ENCODE assay signal across 11 mouse cellular contexts in the genomic region with DNA sequence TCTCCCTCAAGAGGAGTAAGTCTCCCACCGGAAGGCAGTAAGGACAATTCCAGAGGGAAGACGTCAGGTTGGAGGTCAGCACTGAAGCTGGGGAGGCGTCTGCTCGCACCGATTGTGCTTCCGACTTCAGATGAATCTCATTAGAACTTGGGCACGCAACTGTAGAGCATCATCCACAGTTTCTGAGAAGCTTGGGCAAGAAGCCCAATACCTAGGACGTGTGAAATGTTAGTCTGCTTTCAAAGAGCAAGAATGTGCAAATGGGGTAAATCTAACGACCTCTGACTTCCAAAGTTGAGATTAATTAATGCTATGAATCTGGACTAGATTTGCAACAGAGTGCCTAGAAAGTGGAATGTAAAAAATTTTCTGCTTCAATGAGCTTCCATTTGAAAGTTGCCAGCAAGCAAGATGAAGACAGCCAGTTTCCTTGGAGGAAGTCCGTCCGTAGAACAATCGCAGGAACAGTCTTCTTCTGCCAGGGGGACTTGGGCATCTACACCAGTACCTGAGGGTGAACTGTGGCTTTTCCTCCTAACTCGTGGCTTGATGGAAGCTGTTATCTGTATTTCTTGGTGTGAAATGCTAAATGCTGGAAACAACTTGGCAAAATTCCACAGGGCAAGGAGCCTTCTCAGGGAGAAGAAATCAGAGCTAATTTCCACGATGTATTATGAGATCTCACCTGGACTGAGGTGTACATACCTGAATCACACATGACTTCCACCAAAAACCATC. TPM values are rescaled to one million over a fixed set of nuclear protein-coding genes. Genes with fewer than 3 reads are reported as not detected.
DNase-seq lines count a peak whose midpoint lies in the region; ATAC-seq lines count a peak whose summit lies in the region.
"Had no signal": no experiment of that assay in that cellular context is flagged by ENCODE, and none has a peak within 500 bp of the region (broad histone marks: within the 10 kb centered on the region; RNA-seq: fewer than 3 reads in every experiment).

No protein-coding gene starts in this region.

- H3K27ac ChIP-seq in lung, embryonic 16.5 days (ENCODE audit: low read length), result no peak overlapping the region
- 0 out of 2 replicates have a peak overlapping the region, but pooled peaks have one; percentile 56 for H3K27ac ChIP-seq in intestine, embryonic 15.5 days
- H3K27ac ChIP-seq: macrophage had no signal

- WGBS in lung, embryonic 16.5 days, result 31% methylated on average over 14 of the region's 14 CpGs
- WGBS in intestine, embryonic 15.5 days, result 54% methylated on average over 14 of the region's 14 CpGs

- no peaks in the 10 kb centered on the region for H3K36me3 ChIP-seq in lung, embryonic 16.5 days (ENCODE audit: control insufficient read depth, insufficient read depth, low read length)
- H3K36me3 ChIP-seq in intestine, embryonic 15.5 days, result no peaks in the 10 kb centered on the region

- peaks cover 27% of the 10 kb centered on the region for H3K4me1 ChIP-seq in lung, embryonic 16.5 days (replicated peaks; ENCODE audit: control insufficient read depth, insufficient read depth, low read length)
- peaks cover 14% of the 10 kb centered on the region for H3K4me1 ChIP-seq in intestine, embryonic 15.5 days (replicated peaks)

- H3K9me3 ChIP-seq in lung, embryonic 16.5 days (ENCODE audit: control insufficient read depth, low read length), result no peaks in the 10 kb centered on the region
- H3K9me3 ChIP-seq in intestine, embryonic 15.5 days, result no peaks in the 10 kb centered on the region

- no peak overlapping the region for H3K4me3 ChIP-seq in lung, embryonic 16.5 days (ENCODE audit: low read length)
- H3K4me3 ChIP-seq in intestine, embryonic 15.5 days (replicated peaks), result no peak overlapping the region

- peak overlapping the region; percentile 21 for H3K4me2 ChIP-seq in lung, embryonic 16.5 days (ENCODE audit: low read depth, low read length)
- H3K4me2 ChIP-seq in intestine, embryonic 15.5 days (replicated peaks), result no peak overlapping the region
- H3K4me2 ChIP-seq: heart, embryonic 11.5 days had no signal

- H3K9ac ChIP-seq in lung, embryonic 16.5 days (ENCODE audit: low read length), result no peak overlapping the region
- no peak overlapping the region for H3K9ac ChIP-seq in intestine, embryonic 15.5 days

- DNase-seq in heart, adult 11 months, result peak; percentile 89
- DNase-seq in heart, adult 18-20 months, result no peak
- no peak for DNase-seq in lung, postnatal 25 days (ENCODE audit: low spot score)
- DNase-seq in lung, postnatal 4 days, result peak; percentile 37 to 63
- no peak for DNase-seq in right cerebral cortex, postnatal 4 days
- DNase-seq in thymus, postnatal 10 days (ENCODE audit: low spot score in 2 of 2), result no peak
- DNase-seq: right cerebral cortex, postnatal 14 days had no signal

- H3K27me3 ChIP-seq in lung, embryonic 16.5 days (ENCODE audit: control insufficient read depth, insufficient read depth, low read depth, low read length), result no peaks in the 10 kb centered on the region
- no peaks in the 10 kb centered on the region for H3K27me3 ChIP-seq in intestine, embryonic 15.5 days (replicated peaks)

- ATAC-seq in lung, embryonic 16.5 days (ENCODE audit: low read depth), result peak; percentile 55
- ATAC-seq in intestine, embryonic 15.5 days, result 0 out of 2 replicates have a peak, but pooled peaks have one; percentile 20

RNA-seq across cellular contexts. Expression of gene Csf1, which starts 47.9 kb away (rescaled TPM):
- total RNA-seq in heart, adult 18-20 months (2021), result 10 to 100 TPM; 25.5 to 25.8 TPM
- 9.6 and 9.8 TPM in 2 replicates for polyA plus RNA-seq in lung, embryonic 16.5 days (2015; fragmentation: Nextera tagmentation; extraction: Ambion mirVana)
- 12.1 and 13.3 TPM in 2 replicates for polyA plus RNA-seq in intestine, embryonic 15.5 days (2015; fragmentation: Nextera tagmentation; extraction: Ambion mirVana)

Comparison
In these comparisons a context has a peak if more than half of its experiments do, and no peak if none do; other contexts are left out.
1. DNase-seq: peak in heart, adult 11 months (single experiment) and lung, postnatal 4 days (2 of 2); none in heart, adult 18-20 months (0 of 2), lung, postnatal 25 days (single experiment), right cerebral cortex, postnatal 4 days (single experiment) and thymus, postnatal 10 days (0 of 2).